Mouse (Mus musculus): ENCODE measurements around the gene Pex14. TPM values are rescaled to one million over a fixed set of nuclear protein-coding genes. Genes with fewer than 3 reads are reported as not detected.

Gene Pex14
- polyA plus RNA-seq, 1 experiment from 2014 or later: 49.2 TPM

- H3K27ac ChIP-seq: no peak overlapping the region
- H3K4me3 ChIP-seq (replicated peaks): no peak overlapping the region
- H3K4me2 ChIP-seq: no peak overlapping the region
- peaks cover 27% of the 10 kb centered on the region for H3K4me1 ChIP-seq
- peaks cover 2% of the 10 kb centered on the region for H3K36me3 ChIP-seq (replicated peaks)
- no peaks in the 10 kb centered on the region for H3K9me3 ChIP-seq
- peaks cover 44% of the 10 kb centered on the region for H3K27me3 ChIP-seq
- H3K9ac ChIP-seq: no peak overlapping the region
- WGBS: 87% methylated on average over 14 of the region's 14 CpGs
- no peak for ATAC-seq (ENCODE audit: low FRiP score)
Observed at GRCm38 (mm10) chr4:148955131-148955813, 144.4 kb downstream of the Pex14 start.

- H3K4me3 ChIP-seq (replicated peaks): peak overlapping the region; percentile 47
- peaks cover 66% of the 10 kb centered on the region for H3K27me3 ChIP-seq
- H3K4me1 ChIP-seq: peaks cover 48% of the 10 kb centered on the region
- no peaks in the 10 kb centered on the region for H3K9me3 ChIP-seq
- H3K27ac ChIP-seq: no peak overlapping the region
- H3K9ac ChIP-seq: peak overlapping the region; percentile 56
- no peaks in the 10 kb centered on the region for H3K36me3 ChIP-seq (replicated peaks)
- H3K4me2 ChIP-seq: peak overlapping the region; percentile 86
- peak; percentile 36; the same call in 1 of the 2 replicates for ATAC-seq (ENCODE audit: low FRiP score)
- 2% methylated on average over 69 of the region's 69 CpGs for whole genome bisulfite sequencing
Observed at GRCm38 (mm10) chr4:148952328-148953222, 147.1 kb downstream of the Pex14 start.

GRCm38 (mm10) chr4:148951821-148952291 is 147.8 kb downstream of the Pex14 start:
- peak; percentile 18 for ATAC-seq (ENCODE audit: low FRiP score)
- Histone ChIP-seq H3K4me3 (replicated peaks) (peak overlapping the region; percentile 47), H3K9ac (peak overlapping the region; percentile 56), H3K27ac (no peak overlapping the region), H3K9me3 (no peaks in the 10 kb centered on the region), H3K36me3 (replicated peaks) (no peaks in the 10 kb centered on the region), H3K27me3 (peaks cover 66% of the 10 kb centered on the region), H3K4me1 (peaks cover 48% of the 10 kb centered on the region), H3K4me2 (peak overlapping the region; percentile 86)
- 3% methylated on average over 37 of the region's 44 CpGs for WGBS

GRCm38 (mm10) chr4:148950932-148951650 is 148.6 kb downstream of the Pex14 start:
- Histone ChIP-seq H3K27ac (peak overlapping the region; percentile 48; the same call in 1 of the 2 replicates), H3K9me3 (no peaks in the 10 kb centered on the region), H3K27me3 (peaks cover 66% of the 10 kb centered on the region), H3K4me1 (peaks cover 48% of the 10 kb centered on the region), H3K9ac (no peak overlapping the region), H3K4me3 (replicated peaks) (no peak overlapping the region), H3K36me3 (replicated peaks) (no peaks in the 10 kb centered on the region), H3K4me2 (peak overlapping the region; percentile 86)
- WGBS: 26% methylated on average over 24 of the region's 25 CpGs
- ATAC-seq (ENCODE audit: low FRiP score): peak; percentile 64; the same call in 1 of the 2 replicates

GRCm38 (mm10) chr4:148950487-148950886 is 149.2 kb downstream of the Pex14 start:
- ATAC-seq (ENCODE audit: low FRiP score): peak; percentile 3; the same call in 1 of the 2 replicates
- Histone ChIP-seq H3K9ac (no peak overlapping the region), H3K4me2 (peak overlapping the region; percentile 86; the same call in 1 of the 2 replicates), H3K9me3 (no peaks in the 10 kb centered on the region), H3K27me3 (peaks cover 66% of the 10 kb centered on the region), H3K4me1 (peaks cover 48% of the 10 kb centered on the region), H3K27ac (peak overlapping the region; percentile 48), H3K4me3 (replicated peaks) (no peak overlapping the region), H3K36me3 (replicated peaks) (no peaks in the 10 kb centered on the region)
- WGBS: 75% methylated on average over 6 of the region's 6 CpGs

GRCm38 (mm10) chr4:148947833-148948388 is 151.8 kb downstream of the Pex14 start:
- Histone ChIP-seq H3K4me1 (peaks cover 47% of the 10 kb centered on the region), H3K27me3 (peaks cover 61% of the 10 kb centered on the region), H3K9ac (no peak overlapping the region), H3K27ac (no peak overlapping the region), H3K4me2 (no peak overlapping the region), H3K4me3 (replicated peaks) (no peak overlapping the region), H3K36me3 (replicated peaks) (no peaks in the 10 kb centered on the region), H3K9me3 (no peaks in the 10 kb centered on the region)
- no peak for ATAC-seq (ENCODE audit: low FRiP score)
- WGBS: 51% methylated on average over 10 of the region's 10 CpGs

- Histone ChIP-seq H3K4me1 (peaks cover 36% of the 10 kb centered on the region), H3K4me2 (no peak overlapping the region), H3K4me3 (replicated peaks) (no peak overlapping the region), H3K36me3 (replicated peaks) (no peaks in the 10 kb centered on the region), H3K27me3 (peaks cover 49% of the 10 kb centered on the region), H3K27ac (no peak overlapping the region), H3K9ac (no peak overlapping the region), H3K9me3 (no peaks in the 10 kb centered on the region)
- 91% methylated on average over 8 of the region's 8 CpGs for WGBS
- no peak for ATAC-seq (ENCODE audit: low FRiP score)
Observed at GRCm38 (mm10) chr4:148946071-148946470, 153.6 kb downstream of the Pex14 start.

GRCm38 (mm10) chr4:148945476-148945881 is 154.2 kb downstream of the Pex14 start:
- no peak overlapping the region for H3K9ac ChIP-seq
- H3K4me3 ChIP-seq (replicated peaks): no peak overlapping the region
- H3K4me1 ChIP-seq: peaks cover 36% of the 10 kb centered on the region
- WGBS: 80% methylated on average over 4 of the region's 4 CpGs
- no peaks in the 10 kb centered on the region for H3K9me3 ChIP-seq
- peaks cover 44% of the 10 kb centered on the region for H3K27me3 ChIP-seq
- no peaks in the 10 kb centered on the region for H3K36me3 ChIP-seq (replicated peaks)
- H3K4me2 ChIP-seq: no peak overlapping the region
- ATAC-seq (ENCODE audit: low FRiP score): peak; percentile 24; the same call in 1 of the 2 replicates
- no peak overlapping the region for H3K27ac ChIP-seq

- Histone ChIP-seq H3K4me1 (peaks cover 29% of the 10 kb centered on the region), H3K27me3 (peaks cover 38% of the 10 kb centered on the region), H3K27ac (no peak overlapping the region), H3K4me3 (replicated peaks) (no peak overlapping the region), H3K9me3 (no peaks in the 10 kb centered on the region), H3K36me3 (replicated peaks) (0 out of 2 replicates have a peak, but pooled peaks cover 2% of the 10 kb centered on the region), H3K9ac (no peak overlapping the region), H3K4me2 (no peak overlapping the region)
- WGBS: 29% methylated on average over 5 of the region's 5 CpGs
- no peak for ATAC-seq (ENCODE audit: low FRiP score)
Observed at GRCm38 (mm10) chr4:148943099-148943498, 156.6 kb downstream of the Pex14 start.

- peaks cover 37% of the 10 kb centered on the region for H3K27me3 ChIP-seq
- no peaks in the 10 kb centered on the region for H3K9me3 ChIP-seq
- H3K9ac ChIP-seq: no peak overlapping the region
- H3K4me3 ChIP-seq (replicated peaks): no peak overlapping the region
- 0 out of 2 replicates have a peak, but pooled peaks have one; percentile 24 for ATAC-seq (ENCODE audit: low FRiP score)
- peak overlapping the region; percentile 62; the same call in 1 of the 2 replicates for H3K27ac ChIP-seq
- H3K4me2 ChIP-seq: peak overlapping the region; percentile 42; the same call in 1 of the 2 replicates
- 55% methylated on average over 11 of the region's 11 CpGs for WGBS
- 0 out of 2 replicates have a peak, but pooled peaks cover 2% of the 10 kb centered on the region for H3K36me3 ChIP-seq (replicated peaks)
- H3K4me1 ChIP-seq: peaks cover 26% of the 10 kb centered on the region
Observed at GRCm38 (mm10) chr4:148941321-148941720, 158.4 kb downstream of the Pex14 start.

- H3K9me3 ChIP-seq: no peaks in the 10 kb centered on the region
- ATAC-seq (ENCODE audit: low FRiP score): peak; percentile 90
- peaks cover 29% of the 10 kb centered on the region for H3K4me1 ChIP-seq
- H3K27me3 ChIP-seq: peaks cover 37% of the 10 kb centered on the region
- peak overlapping the region; percentile 42 for H3K4me2 ChIP-seq
- 9% methylated on average over 25 of the region's 25 CpGs for WGBS
- H3K4me3 ChIP-seq (replicated peaks): no peak overlapping the region; the same call in 1 of the 2 replicates
- peak overlapping the region; percentile 62 for H3K27ac ChIP-seq
- 0 out of 2 replicates have a peak, but pooled peaks cover 2% of the 10 kb centered on the region for H3K36me3 ChIP-seq (replicated peaks)
- 0 out of 2 replicates have a peak overlapping the region, but pooled peaks have one; percentile 17 for H3K9ac ChIP-seq
Observed at GRCm38 (mm10) chr4:148940674-148941211, 158.9 kb downstream of the Pex14 start.

Data from forebrain, embryonic 12.5 days (tissue).